Mouse (Mus musculus): ENCODE measurements around the gene Parg. TPM values are rescaled to one million over a fixed set of nuclear protein-coding genes. Genes with fewer than 3 reads are reported as not detected.
A peak's percentile ranks its signal among the peaks of the same experiment; 100 is the strongest.
"Not testable (repeated sequence)": the region's sequence is repeated elsewhere in the genome, so short reads cannot be mapped to it uniquely, and the experiment has no call there.

Parg gene
- polyA plus RNA-seq, 1 experiment from 2014 or later = 47.1 TPM

DNA sequence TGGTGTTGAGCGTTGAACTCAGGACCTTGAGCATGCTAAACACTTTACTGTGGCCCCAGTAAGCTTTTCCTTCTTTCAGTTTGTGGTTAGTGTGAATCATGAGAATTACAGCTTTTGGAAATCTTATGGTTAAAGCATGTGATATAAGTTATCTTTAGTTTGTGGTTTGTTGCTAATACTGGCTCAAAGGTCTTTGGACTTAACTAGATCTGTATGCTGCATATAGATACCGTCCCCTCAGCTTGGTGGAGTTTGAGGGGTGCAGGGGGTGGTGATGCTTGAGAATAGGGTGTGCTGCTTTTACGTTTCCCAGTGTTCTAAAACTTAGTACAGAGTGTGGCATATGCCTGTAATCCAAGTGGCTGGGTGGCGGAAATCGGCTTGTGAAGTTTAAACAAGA lies 34.4 kb upstream of the Parg start:
- ATAC-seq (ENCODE audit: insufficient number of reproducible peaks, insufficient read depth, low FRiP score, low read depth) = no peak
- WGBS = 78% methylated on average over 5 of the region's 5 CpGs
- H3K4me2 ChIP-seq (replicated peaks; ENCODE audit: low read depth, low read length) = no peak overlapping the region; the same call in 1 of the 2 replicates

DNA sequence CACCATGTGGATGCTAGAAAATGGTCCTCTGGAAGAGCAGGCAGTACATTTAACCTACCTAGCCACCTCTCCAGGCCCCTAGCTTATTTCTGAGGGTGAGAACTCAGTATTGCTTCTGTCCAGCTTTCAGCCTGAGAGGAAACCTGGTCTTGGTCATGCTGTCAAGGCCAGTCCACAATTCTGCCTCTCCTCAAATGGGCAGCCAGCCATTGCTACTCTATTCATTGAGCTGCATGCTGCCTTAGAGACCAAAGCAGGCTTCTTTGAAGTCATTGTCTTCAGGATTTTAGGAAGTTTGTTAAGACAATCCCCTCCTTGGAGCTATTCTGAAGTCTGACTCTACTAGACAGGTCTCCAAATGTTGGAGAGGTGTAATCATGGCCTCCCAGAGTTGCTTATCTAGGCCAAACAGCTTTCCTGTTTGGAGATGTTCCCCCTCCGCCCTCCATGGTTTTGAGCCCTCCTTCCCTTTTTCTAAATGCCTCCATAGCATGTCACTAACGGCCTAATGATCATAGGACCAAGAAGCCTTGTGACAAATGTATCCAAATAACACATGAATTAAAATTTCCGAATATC lies 33.0 kb upstream of the Parg start:
- Histone ChIP-seq H3K27ac (ENCODE audit: low read length) (no peak overlapping the region), H3K9me3 (ENCODE audit: control insufficient read depth, low read depth, low read length) (no peaks in the 10 kb centered on the region), H3K4me2 (replicated peaks; ENCODE audit: low read depth, low read length) (no peak overlapping the region; the same call in 1 of the 2 replicates), H3K4me3 (ENCODE audit: low read depth, low read length) (no peak overlapping the region), H3K27me3 (ENCODE audit: control insufficient read depth, insufficient read depth, low read length) (no peaks in the 10 kb centered on the region), H3K9ac (replicated peaks; ENCODE audit: low read depth, low read length) (no peak overlapping the region), H3K36me3 (ENCODE audit: control insufficient read depth, insufficient read depth, low read length) (peaks cover 21% of the 10 kb centered on the region), H3K4me1 (ENCODE audit: control insufficient read depth, insufficient read depth, low read length) (peaks cover 5% of the 10 kb centered on the region; the same call in 1 of the 2 replicates)
- 77% methylated on average over 3 of the region's 3 CpGs for WGBS
- no peak; the same call in 1 of the 2 replicates for ATAC-seq (ENCODE audit: insufficient number of reproducible peaks, insufficient read depth, low FRiP score, low read depth)

More for the DNA sequence above, 34.4 kb upstream of the Parg start:
- Histone ChIP-seq H3K9me3 (ENCODE audit: control insufficient read depth, low read depth, low read length) (no peaks in the 10 kb centered on the region), H3K9ac (replicated peaks; ENCODE audit: low read depth, low read length) (no peak overlapping the region), H3K27ac (ENCODE audit: low read length) (no peak overlapping the region), H3K27me3 (ENCODE audit: control insufficient read depth, insufficient read depth, low read length) (no peaks in the 10 kb centered on the region), H3K4me1 (ENCODE audit: control insufficient read depth, insufficient read depth, low read length) (peaks cover 5% of the 10 kb centered on the region; the same call in 1 of the 2 replicates), H3K36me3 (ENCODE audit: control insufficient read depth, insufficient read depth, low read length) (peaks cover 8% of the 10 kb centered on the region), H3K4me3 (ENCODE audit: low read depth, low read length) (peak overlapping the region; percentile 42; the same call in 1 of the 2 replicates)

DNA sequence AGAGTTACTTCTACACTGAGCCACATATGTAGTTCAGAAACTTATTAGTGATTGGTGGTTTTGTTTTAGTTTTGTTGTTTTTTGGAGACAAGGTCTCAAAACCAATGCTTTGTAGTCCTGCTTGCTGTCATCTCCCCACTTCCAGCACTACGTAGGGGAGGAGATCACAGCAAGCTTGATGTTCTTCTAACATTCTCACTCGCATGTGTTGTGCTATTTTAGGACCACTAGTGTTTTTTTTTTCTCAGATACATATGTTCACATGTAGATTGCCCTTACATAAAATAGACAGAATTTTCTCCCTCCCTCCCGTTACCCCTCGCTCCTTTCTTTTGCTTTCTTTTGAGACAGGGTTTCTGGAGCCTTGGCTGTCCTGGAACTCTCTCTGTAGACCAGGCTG lies 31.6 kb upstream of the Parg start:
- WGBS = 88% methylated on average over 4 of the region's 4 CpGs
- peaks cover under 1% of the 10 kb centered on the region; the same call in 1 of the 2 replicates for H3K4me1 ChIP-seq (ENCODE audit: control insufficient read depth, insufficient read depth, low read length)
- peaks cover 29% of the 10 kb centered on the region for H3K36me3 ChIP-seq (ENCODE audit: control insufficient read depth, insufficient read depth, low read length)
- no peak for ATAC-seq (ENCODE audit: insufficient number of reproducible peaks, insufficient read depth, low FRiP score, low read depth)
- no peaks in the 10 kb centered on the region for H3K27me3 ChIP-seq (ENCODE audit: control insufficient read depth, insufficient read depth, low read length)
- H3K9ac ChIP-seq (replicated peaks; ENCODE audit: low read depth, low read length) = no peak overlapping the region
- H3K27ac ChIP-seq (ENCODE audit: low read length) = no peak overlapping the region
- H3K9me3 ChIP-seq (ENCODE audit: control insufficient read depth, low read depth, low read length) = no peaks in the 10 kb centered on the region
- H3K4me3 ChIP-seq (ENCODE audit: low read depth, low read length) = no peak overlapping the region
- H3K4me2 ChIP-seq (replicated peaks; ENCODE audit: low read depth, low read length) = no peak overlapping the region

DNA sequence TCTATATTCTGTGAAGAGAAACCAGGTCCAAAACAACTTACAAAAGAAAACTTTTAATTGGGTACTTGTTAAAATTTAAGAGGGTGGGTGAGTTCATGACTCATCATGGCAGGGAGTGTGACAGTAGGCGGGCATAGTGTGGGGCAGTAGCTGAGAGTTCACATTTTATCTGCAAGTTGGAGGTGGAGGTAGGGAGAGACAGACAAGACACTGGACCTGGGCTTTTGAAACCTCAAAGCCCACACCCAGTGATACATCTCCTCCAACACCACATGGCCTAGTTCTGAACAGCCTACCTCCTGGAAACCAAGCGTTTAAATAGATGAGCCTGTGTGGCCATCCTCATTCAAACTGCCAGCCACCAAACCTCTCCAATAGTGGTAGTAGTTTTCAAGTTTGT lies 26.4 kb upstream of the Parg start:
- Histone ChIP-seq H3K9ac (replicated peaks; ENCODE audit: low read depth, low read length) (no peak overlapping the region), H3K4me3 (ENCODE audit: low read depth, low read length) (no peak overlapping the region), H3K27ac (ENCODE audit: low read length) (no peak overlapping the region), H3K4me2 (replicated peaks; ENCODE audit: low read depth, low read length) (no peak overlapping the region), H3K36me3 (ENCODE audit: control insufficient read depth, insufficient read depth, low read length) (peaks cover 46% of the 10 kb centered on the region), H3K9me3 (ENCODE audit: control insufficient read depth, low read depth, low read length) (no peaks in the 10 kb centered on the region), H3K27me3 (ENCODE audit: control insufficient read depth, insufficient read depth, low read length) (no peaks in the 10 kb centered on the region), H3K4me1 (ENCODE audit: control insufficient read depth, insufficient read depth, low read length) (no peaks in the 10 kb centered on the region)
- no peak for ATAC-seq (ENCODE audit: insufficient number of reproducible peaks, insufficient read depth, low FRiP score, low read depth)
- WGBS = 92% methylated on average over 2 of the region's 2 CpGs

DNA sequence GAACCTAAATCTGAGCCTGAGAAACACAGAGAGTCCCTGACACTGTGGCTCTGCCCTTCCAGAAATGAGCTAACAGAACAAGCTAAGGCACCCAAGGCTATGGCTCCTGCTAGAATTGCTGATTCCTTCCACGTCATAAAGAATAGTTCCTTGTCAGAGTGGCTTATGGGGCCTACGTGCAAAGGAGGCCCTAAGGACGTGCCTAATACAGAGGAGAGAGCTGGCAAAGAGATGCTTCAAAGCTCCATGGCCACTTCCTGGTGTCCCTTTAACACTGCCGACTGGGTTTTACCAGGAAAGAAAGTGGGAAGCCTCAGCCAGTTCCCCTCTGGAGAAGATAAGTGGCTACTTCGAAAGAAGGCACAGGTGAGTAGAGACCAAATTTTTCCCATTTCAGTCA lies 25.2 kb upstream of the Parg start:
- WGBS = 87% methylated on average over 4 of the region's 5 CpGs
- ATAC-seq (ENCODE audit: insufficient number of reproducible peaks, insufficient read depth, low FRiP score, low read depth); H3K4me1 ChIP-seq (ENCODE audit: control insufficient read depth, insufficient read depth, low read length); H3K9ac ChIP-seq (replicated peaks; ENCODE audit: low read depth, low read length); H3K4me2 ChIP-seq (replicated peaks; ENCODE audit: low read depth, low read length); H3K9me3 ChIP-seq (ENCODE audit: control insufficient read depth, low read depth, low read length); H3K27ac ChIP-seq (ENCODE audit: low read length); H3K27me3 ChIP-seq (ENCODE audit: control insufficient read depth, insufficient read depth, low read length); H3K4me3 ChIP-seq (ENCODE audit: low read depth, low read length): not testable (repeated sequence)
- H3K36me3 ChIP-seq (ENCODE audit: control insufficient read depth, insufficient read depth, low read length) = peaks cover 53% of the 10 kb centered on the region

DNA sequence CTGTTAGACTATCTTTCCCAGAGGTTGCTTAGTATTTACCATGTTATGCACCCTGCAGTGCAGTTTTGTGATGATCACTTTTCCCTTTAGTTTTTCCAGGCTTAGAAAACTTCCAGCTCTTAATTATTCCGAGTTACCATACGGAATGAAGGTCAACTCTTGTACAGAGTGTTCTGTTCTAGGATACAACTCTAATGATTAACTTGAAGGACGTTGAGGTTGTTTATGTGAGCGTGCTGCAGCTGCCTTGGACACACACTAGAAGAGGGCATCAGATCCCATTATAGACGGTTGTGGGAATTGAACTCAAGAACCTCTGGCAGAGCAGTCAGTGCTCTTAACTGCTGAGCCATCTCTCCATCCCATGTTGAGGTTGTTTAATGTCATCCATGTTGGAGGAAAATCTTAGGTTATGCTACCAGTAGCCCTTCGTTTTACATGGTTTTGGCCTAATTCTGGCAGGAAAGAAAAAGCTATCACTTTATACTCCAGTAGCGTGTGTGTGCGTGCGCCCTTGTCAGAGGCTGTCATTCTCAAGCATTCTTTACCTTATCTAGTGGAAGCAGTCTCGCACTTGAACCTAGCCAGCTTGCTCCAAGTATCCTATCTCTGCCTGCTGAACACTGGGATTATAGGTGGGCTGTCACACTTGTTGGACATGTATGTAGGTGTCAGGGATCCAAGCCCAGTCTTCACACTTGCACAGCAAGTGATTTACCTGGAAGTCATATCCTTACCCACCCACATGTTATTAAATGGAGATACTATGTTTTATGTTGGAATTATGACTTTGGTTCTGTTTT lies 22.2 kb upstream of the Parg start:
- no peak overlapping the region for H3K27ac ChIP-seq (ENCODE audit: low read length)
- ATAC-seq (ENCODE audit: insufficient number of reproducible peaks, insufficient read depth, low FRiP score, low read depth) = no peak
- H3K9ac ChIP-seq (replicated peaks; ENCODE audit: low read depth, low read length) = no peak overlapping the region
- no peaks in the 10 kb centered on the region for H3K4me1 ChIP-seq (ENCODE audit: control insufficient read depth, insufficient read depth, low read length)
- no peak overlapping the region for H3K4me3 ChIP-seq (ENCODE audit: low read depth, low read length)
- no peaks in the 10 kb centered on the region for H3K27me3 ChIP-seq (ENCODE audit: control insufficient read depth, insufficient read depth, low read length)
- H3K9me3 ChIP-seq (ENCODE audit: control insufficient read depth, low read depth, low read length) = no peaks in the 10 kb centered on the region
- H3K4me2 ChIP-seq (replicated peaks; ENCODE audit: low read depth, low read length) = no peak overlapping the region
- WGBS = 90% methylated on average over 10 of the region's 10 CpGs
- H3K36me3 ChIP-seq (ENCODE audit: control insufficient read depth, insufficient read depth, low read length) = peaks cover 45% of the 10 kb centered on the region

DNA sequence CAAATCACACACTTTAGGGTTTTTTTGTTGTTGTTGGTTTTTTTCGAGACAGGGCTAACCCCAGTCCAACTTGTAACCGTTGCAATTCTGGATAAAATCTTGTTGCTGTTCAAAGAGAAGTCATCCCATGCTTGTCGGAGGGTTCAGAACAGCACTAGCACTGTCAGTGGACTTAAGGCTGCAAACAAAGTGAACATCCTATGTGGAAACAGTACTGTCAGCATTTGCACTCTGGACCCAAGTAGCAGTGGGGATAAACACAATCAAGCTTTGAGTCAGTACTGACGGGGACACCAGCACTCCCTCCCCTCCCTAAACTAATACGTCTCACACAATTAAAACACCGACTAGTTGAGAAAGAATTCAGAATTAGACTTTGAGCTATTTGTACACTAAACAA lies 20.9 kb upstream of the Parg start:
- H3K9me3 ChIP-seq (ENCODE audit: control insufficient read depth, low read depth, low read length) = no peaks in the 10 kb centered on the region
- no peaks in the 10 kb centered on the region for H3K27me3 ChIP-seq (ENCODE audit: control insufficient read depth, insufficient read depth, low read length)
- peaks cover 45% of the 10 kb centered on the region for H3K36me3 ChIP-seq (ENCODE audit: control insufficient read depth, insufficient read depth, low read length)
- ATAC-seq (ENCODE audit: insufficient number of reproducible peaks, insufficient read depth, low FRiP score, low read depth) = no peak
- H3K27ac ChIP-seq (ENCODE audit: low read length) = no peak overlapping the region
- 87% methylated on average over 6 of the region's 6 CpGs for WGBS
- H3K9ac ChIP-seq (replicated peaks; ENCODE audit: low read depth, low read length) = no peak overlapping the region
- H3K4me3 ChIP-seq (ENCODE audit: low read depth, low read length) = no peak overlapping the region
- H3K4me1 ChIP-seq (ENCODE audit: control insufficient read depth, insufficient read depth, low read length) = no peaks in the 10 kb centered on the region
- no peak overlapping the region for H3K4me2 ChIP-seq (replicated peaks; ENCODE audit: low read depth, low read length)

DNA sequence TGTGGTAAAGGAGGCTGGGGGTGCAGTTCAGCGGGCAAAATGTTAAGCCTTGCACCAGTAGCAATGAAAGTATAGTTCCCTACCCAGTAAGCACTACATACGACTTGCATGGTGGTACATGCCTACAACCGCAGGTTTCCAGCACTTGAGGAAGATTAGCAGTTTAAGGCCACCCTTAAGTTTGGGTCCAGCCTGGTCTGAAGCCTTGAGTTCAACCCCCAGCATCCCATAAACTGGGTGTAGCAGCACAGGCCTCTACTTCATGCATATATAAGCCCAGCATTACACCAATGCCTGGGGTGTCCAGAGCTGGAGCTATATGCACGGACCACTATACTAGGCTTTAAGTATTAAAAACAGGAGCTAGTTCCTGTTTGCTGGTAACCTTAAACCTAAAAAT lies 17.9 kb upstream of the Parg start:
- H3K36me3 ChIP-seq (ENCODE audit: control insufficient read depth, insufficient read depth, low read length) = peaks cover 68% of the 10 kb centered on the region

More for the DNA sequence above, 17.9 kb upstream of the Parg start:
- 93% methylated on average over 4 of the region's 4 CpGs for WGBS
- Histone ChIP-seq H3K9me3 (ENCODE audit: control insufficient read depth, low read depth, low read length) (no peaks in the 10 kb centered on the region), H3K27me3 (ENCODE audit: control insufficient read depth, insufficient read depth, low read length) (no peaks in the 10 kb centered on the region), H3K4me1 (ENCODE audit: control insufficient read depth, insufficient read depth, low read length) (no peaks in the 10 kb centered on the region), H3K4me3 (ENCODE audit: low read depth, low read length) (no peak overlapping the region), H3K9ac (replicated peaks; ENCODE audit: low read depth, low read length) (no peak overlapping the region), H3K4me2 (replicated peaks; ENCODE audit: low read depth, low read length) (no peak overlapping the region), H3K27ac (ENCODE audit: low read length) (no peak overlapping the region)
- ATAC-seq (ENCODE audit: insufficient number of reproducible peaks, insufficient read depth, low FRiP score, low read depth) = no peak
